Mouse (Mus musculus) embryonic facial prominence, embryonic 14.5 days (tissue): ENCODE results near the gene Aldh9a1. TPM values are rescaled to one million over a fixed set of nuclear protein-coding genes. Genes with fewer than 3 reads are reported as not detected.

Experiments
- ATAC-seq: fragments of 200-750 bp; cut with Nextera tagmentation; 2 replicates; pipeline ENCODE4 v1.8.0; 2017; ENCODE audit warnings: low read depth, moderate number of reproducible peaks, moderate TSS enrichment
- DNase-seq: peaks from one replicate; pipeline ENCODE4 v3.0.0-alpha.2; 2015; ENCODE audit warnings: low spot score
- H3K27ac ChIP-seq: fragments of 300-500 bp; sonication (generic); replicated peaks from 2 replicates; pipeline ENCODE4 v1.5.1; 2014; ENCODE audit warnings: low read depth, mild to moderate bottlenecking, low read length, moderate library complexity
- H3K27me3 ChIP-seq: fragments of 300-500 bp; sonication (generic); replicated peaks from 2 replicates; pipeline ENCODE4 v1.6.1; 2014; ENCODE audit warnings: low read length; ENCODE audit not compliant: control insufficient read depth, insufficient read depth
- H3K36me3 ChIP-seq: fragments of 300-500 bp; sonication (generic); 2 replicates; pipeline ENCODE4 v1.6.1; 2014; ENCODE audit warnings: low read length, mixed read lengths; ENCODE audit not compliant: control insufficient read depth, insufficient read depth
- H3K4me1 ChIP-seq: fragments of 300-500 bp; sonication (generic); 2 replicates; pipeline ENCODE4 v1.6.1; 2014; ENCODE audit warnings: antibody characterized with exemption, low read length; ENCODE audit not compliant: control insufficient read depth, insufficient read depth
- H3K4me2 ChIP-seq: fragments of 300-500 bp; sonication (generic); 2 replicates; pipeline ENCODE4 v1.6.1; 2014; ENCODE audit warnings: low read depth, mild to moderate bottlenecking, low read length, moderate library complexity, mixed read lengths
- H3K4me3 ChIP-seq: fragments of 300-500 bp; sonication (generic); 2 replicates; pipeline ENCODE4 v1.5.1; 2014; ENCODE audit warnings: low read depth, mild to moderate bottlenecking, low read length
- H3K9ac ChIP-seq: fragments of 300-500 bp; sonication (generic); 2 replicates; pipeline ENCODE4 v1.6.1; 2014; ENCODE audit warnings: low read depth, mild to moderate bottlenecking, low read length, moderate library complexity, mixed read lengths
- H3K9me3 ChIP-seq: fragments of 300-500 bp; sonication (generic); 2 replicates; pipeline ENCODE4 v1.6.1; 2016; ENCODE audit warnings: low read length; ENCODE audit not compliant: control insufficient read depth
- WGBS: fragments of 180-500 bp; shearing (Covaris S2); extraction: QIAGEN DNeasy Blood & Tissue Kit; methylation state at CpG from one replicate; pipeline ENCODE4 v1.1.7; 2014; 5-methylcytosine and 5-hydroxymethylcytosine counted together
- polyA plus RNA-seq: library from polyadenylated mRNA; unstranded; fragments of >200 nt; fragmentation: Nextera tagmentation; extraction: Ambion mirVana; gene quantifications from 2 replicates; pipeline ENCODE4 v1.2.1, GENCODE M21; 2014

Gene Aldh9a1
- polyA plus RNA-seq, 1 experiment from 2014 or later, result 40.7 TPM

DNA sequence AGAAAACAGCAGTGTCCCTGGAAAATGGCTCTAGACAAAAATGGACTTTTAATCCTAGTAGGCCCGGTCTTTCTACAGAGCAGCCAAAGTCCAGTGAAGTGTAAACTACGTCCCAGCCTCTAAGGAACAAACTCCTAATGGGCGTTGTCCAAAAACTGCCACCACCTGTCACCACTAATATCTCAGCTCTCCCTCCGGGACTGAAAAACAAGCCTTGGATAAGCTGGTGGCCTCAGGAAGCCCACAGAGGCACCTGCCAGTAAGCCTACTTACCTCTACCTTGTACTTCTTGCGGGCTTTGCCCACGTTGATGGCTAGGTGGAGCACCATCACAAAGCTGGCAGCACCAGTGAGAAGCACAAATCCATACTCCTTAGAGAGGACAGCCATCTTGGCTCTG lies 28.2 kb downstream of the Aldh9a1 start:
- peaks cover 8% of the 10 kb centered on the region; the same call in 1 of the 2 replicates for H3K36me3 ChIP-seq
- no peak overlapping the region for H3K27ac ChIP-seq
- H3K9ac ChIP-seq, result no peak overlapping the region
- H3K4me1 ChIP-seq, result no peaks in the 10 kb centered on the region
- no peak overlapping the region for H3K4me3 ChIP-seq
- H3K9me3 ChIP-seq, result no peaks in the 10 kb centered on the region
- no peaks in the 10 kb centered on the region; the same call in 1 of the 2 replicates for H3K27me3 ChIP-seq
- WGBS, result 63% methylated on average over 6 of the region's 6 CpGs
- DNase-seq (peak; percentile 12), ATAC-seq (no peak)
- no peak overlapping the region for H3K4me2 ChIP-seq

GRCm38 (mm10) chr1:167379751-167380150 lies 30.0 kb downstream of the Aldh9a1 start:
- Histone ChIP-seq H3K4me3 (no peak overlapping the region), H3K9me3 (no peaks in the 10 kb centered on the region), H3K4me2 (no peak overlapping the region), H3K9ac (no peak overlapping the region), H3K36me3 (peaks cover 8% of the 10 kb centered on the region; the same call in 1 of the 2 replicates), H3K27ac (no peak overlapping the region), H3K4me1 (no peaks in the 10 kb centered on the region), H3K27me3 (no peaks in the 10 kb centered on the region; the same call in 1 of the 2 replicates)
- ATAC-seq (no peak), DNase-seq (no peak)
- 64% methylated on average over 5 of the region's 5 CpGs for WGBS

- DNase-seq (no peak), ATAC-seq (no peak)
- H3K36me3 ChIP-seq, result peaks cover 8% of the 10 kb centered on the region; the same call in 1 of the 2 replicates
- H3K4me2 ChIP-seq, result no peak overlapping the region
- H3K9ac ChIP-seq, result no peak overlapping the region
- WGBS, result 86% methylated on average over 2 of the region's 2 CpGs
- no peaks in the 10 kb centered on the region for H3K4me1 ChIP-seq
- H3K27me3 ChIP-seq, result no peaks in the 10 kb centered on the region; the same call in 1 of the 2 replicates
- H3K27ac ChIP-seq, result no peak overlapping the region
- H3K4me3 ChIP-seq, result no peak overlapping the region
- no peaks in the 10 kb centered on the region for H3K9me3 ChIP-seq
Observed at GRCm38 (mm10) chr1:167380223-167380622, 30.4 kb downstream of the Aldh9a1 start.

- H3K27ac ChIP-seq, result no peak overlapping the region
- no peaks in the 10 kb centered on the region for H3K4me1 ChIP-seq
- no peak overlapping the region for H3K4me3 ChIP-seq
- H3K9ac ChIP-seq, result no peak overlapping the region
- DNase-seq, result no peak
- whole genome bisulfite sequencing, result 78% methylated on average over 8 of the region's 8 CpGs
- no peak for ATAC-seq
- no peaks in the 10 kb centered on the region; the same call in 1 of the 2 replicates for H3K27me3 ChIP-seq
- no peak overlapping the region for H3K4me2 ChIP-seq
- H3K9me3 ChIP-seq, result no peaks in the 10 kb centered on the region
- H3K36me3 ChIP-seq, result peaks cover 4% of the 10 kb centered on the region; the same call in 1 of the 2 replicates
Observed at GRCm38 (mm10) chr1:167381050-167382015, 31.5 kb downstream of the Aldh9a1 start.

- H3K27ac ChIP-seq, result no peak overlapping the region
- H3K27me3 ChIP-seq, result no peaks in the 10 kb centered on the region; the same call in 1 of the 2 replicates
- ATAC-seq (no peak), DNase-seq (no peak)
- no peaks in the 10 kb centered on the region for H3K36me3 ChIP-seq
- H3K4me2 ChIP-seq, result no peak overlapping the region
- H3K4me1 ChIP-seq, result no peaks in the 10 kb centered on the region
- 79% methylated on average over 7 of the region's 7 CpGs for WGBS
- no peak overlapping the region for H3K4me3 ChIP-seq
- H3K9me3 ChIP-seq, result no peaks in the 10 kb centered on the region
- H3K9ac ChIP-seq, result no peak overlapping the region
Observed at GRCm38 (mm10) chr1:167382316-167382715, 32.5 kb downstream of the Aldh9a1 start.

GRCm38 (mm10) chr1:167382763-167383162 lies 33.0 kb downstream of the Aldh9a1 start:
- Histone ChIP-seq H3K4me1 (no peaks in the 10 kb centered on the region), H3K36me3 (no peaks in the 10 kb centered on the region), H3K9me3 (no peaks in the 10 kb centered on the region), H3K4me3 (no peak overlapping the region), H3K27ac (no peak overlapping the region), H3K27me3 (no peaks in the 10 kb centered on the region; the same call in 1 of the 2 replicates), H3K4me2 (no peak overlapping the region), H3K9ac (no peak overlapping the region)
- WGBS, result 86% methylated on average over 5 of the region's 5 CpGs
- no peak for ATAC-seq
- no peak for DNase-seq

- no peaks in the 10 kb centered on the region for H3K36me3 ChIP-seq
- no peaks in the 10 kb centered on the region for H3K4me1 ChIP-seq
- H3K4me3 ChIP-seq, result no peak overlapping the region
- ATAC-seq, result no peak
- no peak overlapping the region for H3K27ac ChIP-seq
- 86% methylated on average over 5 of the region's 5 CpGs for WGBS
- DNase-seq, result no peak
- H3K9ac ChIP-seq, result no peak overlapping the region
- H3K9me3 ChIP-seq, result no peaks in the 10 kb centered on the region
- no peak overlapping the region for H3K4me2 ChIP-seq
- H3K27me3 ChIP-seq, result no peaks in the 10 kb centered on the region; the same call in 1 of the 2 replicates
Observed at GRCm38 (mm10) chr1:167383178-167383577, 33.4 kb downstream of the Aldh9a1 start.

- Histone ChIP-seq H3K27me3 (no peaks in the 10 kb centered on the region; the same call in 1 of the 2 replicates), H3K4me2 (no peak overlapping the region), H3K27ac (no peak overlapping the region), H3K4me1 (no peaks in the 10 kb centered on the region), H3K4me3 (no peak overlapping the region), H3K36me3 (no peaks in the 10 kb centered on the region), H3K9ac (no peak overlapping the region), H3K9me3 (no peaks in the 10 kb centered on the region)
- 63% methylated on average over 3 of the region's 3 CpGs for WGBS
- DNase-seq, result no peak
- no peak for ATAC-seq
Observed at GRCm38 (mm10) chr1:167384156-167384555, 34.4 kb downstream of the Aldh9a1 start.
